Mouse (Mus musculus) neural tube, embryonic 11.5 days (tissue): ENCODE measurements around the gene Slc7a3. TPM values are rescaled to one million over a fixed set of nuclear protein-coding genes. Genes with fewer than 3 reads are reported as not detected.

Experiments
- ATAC-seq: fragments of 200-750 bp; cut with Nextera tagmentation; 2 replicates; pipeline ENCODE4 v1.8.0; 2017; ENCODE audit warnings: moderate number of reproducible peaks, mild to moderate bottlenecking, moderate TSS enrichment, moderate library complexity; ENCODE audit not compliant: insufficient read depth, low FRiP score, low TSS enrichment
- DNase-seq: peaks from one replicate; pipeline ENCODE4 v3.0.0-alpha.2; 2015; ENCODE audit warnings: low spot score
- H3K27ac ChIP-seq: fragments of 300-500 bp; sonication (generic); 2 replicates; pipeline ENCODE4 v1.5.1; 2014; ENCODE audit warnings: low read depth, mild to moderate bottlenecking, low read length
- H3K27me3 ChIP-seq: fragments of 300-500 bp; sonication (generic); 2 replicates; pipeline ENCODE4 v1.6.1; 2014; ENCODE audit warnings: mild to moderate bottlenecking, low read length, mixed read lengths; ENCODE audit not compliant: control insufficient read depth, insufficient read depth
- H3K36me3 ChIP-seq: fragments of 300-500 bp; sonication (generic); 2 replicates; pipeline ENCODE4 v1.6.1; 2014; ENCODE audit warnings: mild to moderate bottlenecking, low read length, moderate library complexity, mixed read lengths; ENCODE audit not compliant: control insufficient read depth, insufficient read depth
- H3K4me1 ChIP-seq: fragments of 300-500 bp; sonication (generic); 2 replicates; pipeline ENCODE4 v1.6.1; 2014; ENCODE audit warnings: low read length, mixed read lengths; ENCODE audit not compliant: control insufficient read depth, insufficient read depth
- H3K4me2 ChIP-seq: fragments of 300-500 bp; sonication (generic); 2 replicates; pipeline ENCODE4 v1.6.1; 2014; ENCODE audit warnings: low read depth, mild to moderate bottlenecking, moderate library complexity
- H3K4me3 ChIP-seq: fragments of 300-500 bp; sonication (generic); 2 replicates; pipeline ENCODE4 v1.5.1; 2014; ENCODE audit warnings: low read depth, low read length
- H3K9ac ChIP-seq: fragments of 300-500 bp; sonication (generic); 2 replicates; pipeline ENCODE4 v1.6.1; 2014; ENCODE audit warnings: mild to moderate bottlenecking, low read length
- H3K9me3 ChIP-seq: fragments of 300-500 bp; sonication (generic); 2 replicates; pipeline ENCODE4 v1.6.1; 2016; ENCODE audit warnings: low read length; ENCODE audit not compliant: control insufficient read depth
- WGBS: fragments of 180-500 bp; shearing (Covaris S2); extraction: QIAGEN DNeasy Blood & Tissue Kit; methylation state at CpG from one replicate; pipeline ENCODE4 v1.1.7; 2014; 5-methylcytosine and 5-hydroxymethylcytosine counted together
- polyA plus RNA-seq: library from polyadenylated mRNA; unstranded; fragments of >200 nt; fragmentation: Nextera tagmentation; extraction: Ambion mirVana; gene quantifications from 2 replicates; pipeline ENCODE4 v1.2.1, GENCODE M21; 2014

Slc7a3 gene
- polyA plus RNA-seq, 1 experiment from 2014 or later = 0.50 TPM

DNA sequence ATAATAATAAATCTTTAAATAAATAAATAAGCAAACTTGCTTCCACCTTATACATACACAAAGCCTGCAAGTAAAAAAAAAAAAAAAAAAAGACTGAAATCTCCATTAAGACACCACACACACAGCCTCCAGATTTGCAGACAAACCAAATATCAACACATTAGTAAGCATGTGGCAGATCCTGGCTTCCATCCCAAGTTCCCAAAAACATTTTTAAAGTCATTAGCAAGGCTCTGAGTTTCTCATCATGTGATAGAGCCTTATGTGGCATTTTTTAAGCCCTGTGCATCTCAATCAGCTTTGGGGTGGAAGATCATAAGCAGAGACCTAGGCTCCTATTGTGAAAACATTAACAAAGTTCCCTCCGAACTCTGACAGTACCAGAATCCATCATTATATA lies 20.6 kb downstream of the Slc7a3 start:
- no peaks in the 10 kb centered on the region for H3K4me1 ChIP-seq
- no peak overlapping the region for H3K9ac ChIP-seq
- H3K27me3 ChIP-seq = no peaks in the 10 kb centered on the region
- no peak overlapping the region for H3K4me2 ChIP-seq
- ATAC-seq (no peak), DNase-seq (no peak)
- no peak overlapping the region for H3K27ac ChIP-seq
- no peak overlapping the region for H3K4me3 ChIP-seq
- WGBS = 69% methylated on average over 1 of the region's 1 CpGs
- no peaks in the 10 kb centered on the region for H3K36me3 ChIP-seq
- H3K9me3 ChIP-seq = no peaks in the 10 kb centered on the region

DNA sequence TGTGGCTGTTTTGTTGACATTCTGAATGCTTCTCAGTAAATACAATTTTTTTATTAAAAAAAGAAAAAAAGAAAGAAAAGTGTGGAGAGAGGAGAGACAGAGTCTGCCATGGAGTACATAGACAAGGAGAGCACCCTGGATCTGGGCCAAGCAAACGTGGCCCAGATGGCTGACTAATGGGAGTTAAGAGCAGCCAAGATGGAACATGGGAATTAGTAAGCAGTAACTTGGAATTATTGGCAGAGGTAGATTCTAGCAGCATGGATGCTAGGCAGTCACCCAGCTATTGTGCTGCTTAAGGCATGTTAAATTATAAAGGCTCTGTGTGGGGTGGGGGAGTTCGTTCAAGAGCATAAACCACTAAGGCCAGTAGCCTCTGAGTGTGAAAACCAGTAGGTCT lies 22.3 kb downstream of the Slc7a3 start:
- H3K4me3 ChIP-seq = no peak overlapping the region
- no peaks in the 10 kb centered on the region for H3K4me1 ChIP-seq
- ATAC-seq = no peak
- no peaks in the 10 kb centered on the region for H3K36me3 ChIP-seq
- no peak for DNase-seq
- H3K27ac ChIP-seq = no peak overlapping the region
- no peaks in the 10 kb centered on the region for H3K9me3 ChIP-seq
- H3K4me2 ChIP-seq = no peak overlapping the region
- 88% methylated on average over 2 of the region's 2 CpGs for WGBS
- no peaks in the 10 kb centered on the region for H3K27me3 ChIP-seq
- no peak overlapping the region for H3K9ac ChIP-seq

DNA sequence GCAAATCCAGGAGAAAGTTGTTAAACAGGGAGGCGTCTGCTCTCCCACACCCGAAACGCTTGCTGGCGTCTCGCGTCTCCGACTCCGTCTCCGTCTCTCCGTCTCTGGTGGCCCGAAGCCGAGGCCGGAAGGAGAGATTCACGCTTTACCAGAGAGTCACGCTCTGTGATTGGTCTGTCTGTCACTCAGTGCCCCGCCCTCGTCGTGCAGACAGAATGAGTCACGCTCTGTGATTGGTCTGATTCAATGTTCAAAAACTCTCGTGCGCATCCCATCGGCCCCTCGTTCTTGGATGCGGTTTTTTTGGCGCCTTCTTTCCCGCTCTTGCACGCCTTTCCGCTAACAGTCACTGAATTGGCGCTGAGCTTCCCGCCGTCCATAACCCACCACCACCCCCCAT lies 26.3 kb downstream of the Slc7a3 start, which contains the start of gene Tex11:
Tex11 (minus strand) TSS at position 127 of the 400 bp plus-strand sequence.
- Histone ChIP-seq H3K4me3 (no peak within 1 kb of the TSS), H3K9me3 (no peaks in the 10 kb centered on the region), H3K36me3 (no peaks in the 10 kb centered on the region), H3K27me3 (no peaks in the 10 kb centered on the region), H3K9ac (no peak within 1 kb of the TSS), H3K4me2 (no peak within 1 kb of the TSS), H3K4me1 (no peaks in the 10 kb centered on the region), H3K27ac (no peak within 1 kb of the TSS)
- DNase-seq (no peak), ATAC-seq (no peak)
- WGBS = 89% methylated on average over 31 of the region's 31 CpGs

Other genes with a start within 250 kb of the Slc7a3 start
- not detected in 2 replicates for gene Tex11, start 26.4 kb downstream of the Slc7a3 start, polyA plus RNA-seq
- 56.4 and 61.1 TPM in 2 replicates for gene Snx12, start 136.5 kb upstream of the Slc7a3 start, polyA plus RNA-seq
- 2.7 and 2.9 TPM in 2 replicates for gene Foxo4, start 168.5 kb upstream of the Slc7a3 start, polyA plus RNA-seq
- gene Gm614, start 178.0 kb upstream of the Slc7a3 start, polyA plus RNA-seq = not detected in 2 replicates
- 4.2 and 4.4 TPM in 2 replicates for gene Il2rg, start 182.2 kb upstream of the Slc7a3 start, polyA plus RNA-seq
- gene Gm20489, start 183.0 kb upstream of the Slc7a3 start, polyA plus RNA-seq = not detected in 2 replicates
- gene Med12, start 188.0 kb upstream of the Slc7a3 start, polyA plus RNA-seq = 37.1 and 41.2 TPM in 2 replicates
- 24.0 and 25.1 TPM in 2 replicates for gene Nlgn3, start 213.1 kb upstream of the Slc7a3 start, polyA plus RNA-seq